Mouse (Mus musculus) midbrain, embryonic 16.5 days (tissue): ENCODE data around the gene Hoxc10. TPM values are rescaled to one million over a fixed set of nuclear protein-coding genes. Genes with fewer than 3 reads are reported as not detected.

Source experiments
- ATAC-seq: fragments of 200-750 bp; cut with Nextera tagmentation; 2 replicates; pipeline ENCODE4 v1.8.0; 2017; ENCODE audit warnings: moderate TSS enrichment
- H3K27ac ChIP-seq: fragments of 300-500 bp; sonication (generic); 2 replicates; pipeline ENCODE4 v1.5.1; 2014; ENCODE audit warnings: mild to moderate bottlenecking, low read length, mixed read lengths
- H3K27me3 ChIP-seq: fragments of 300-500 bp; sonication (generic); 2 replicates; pipeline ENCODE4 v1.6.1; 2014; ENCODE audit warnings: low read depth, low read length, mixed read lengths; ENCODE audit not compliant: control insufficient read depth, insufficient read depth
- H3K36me3 ChIP-seq: fragments of 300-500 bp; sonication (generic); 2 replicates; pipeline ENCODE4 v1.6.1; 2014; ENCODE audit warnings: mild to moderate bottlenecking, low read length, moderate library complexity, mixed read lengths; ENCODE audit not compliant: control insufficient read depth, insufficient read depth
- H3K4me1 ChIP-seq: fragments of 300-500 bp; sonication (generic); 2 replicates; pipeline ENCODE4 v1.6.1; 2014; ENCODE audit warnings: mild to moderate bottlenecking, low read length, mixed read lengths; ENCODE audit not compliant: control insufficient read depth, insufficient read depth
- H3K4me2 ChIP-seq: fragments of 300-500 bp; sonication (generic); 2 replicates; pipeline ENCODE4 v1.6.1; 2014; ENCODE audit warnings: mild to moderate bottlenecking, low read length, mixed read lengths
- H3K4me3 ChIP-seq: fragments of 300-500 bp; sonication (generic); 2 replicates; pipeline ENCODE4 v1.5.1; 2014; ENCODE audit warnings: low read depth, mild to moderate bottlenecking, low read length, moderate library complexity, mixed read lengths
- H3K9ac ChIP-seq: fragments of 300-500 bp; sonication (generic); 2 replicates; pipeline ENCODE4 v1.6.1; 2014; ENCODE audit warnings: low read depth, low read length, mixed read lengths
- H3K9me3 ChIP-seq: fragments of 300-500 bp; sonication (generic); replicated peaks from 2 replicates; pipeline ENCODE4 v1.6.1; 2014; ENCODE audit warnings: mild to moderate bottlenecking, low read length, mixed read lengths; ENCODE audit not compliant: control insufficient read depth, poor library complexity, severe bottlenecking
- WGBS: fragments of 180-500 bp; shearing (Covaris S2); extraction: QIAGEN DNeasy Blood & Tissue Kit; methylation state at CpG from one replicate; pipeline ENCODE4 v1.1.7; 2014; 5-methylcytosine and 5-hydroxymethylcytosine counted together
- polyA plus RNA-seq: library from polyadenylated mRNA; unstranded; fragments of >200 nt; fragmentation: Nextera tagmentation; extraction: Ambion mirVana; gene quantifications from 2 replicates; pipeline ENCODE4 v1.2.1, GENCODE M21; 2015

Gene Hoxc10
- polyA plus RNA-seq, 1 experiment from 2014 or later: not detected

DNA sequence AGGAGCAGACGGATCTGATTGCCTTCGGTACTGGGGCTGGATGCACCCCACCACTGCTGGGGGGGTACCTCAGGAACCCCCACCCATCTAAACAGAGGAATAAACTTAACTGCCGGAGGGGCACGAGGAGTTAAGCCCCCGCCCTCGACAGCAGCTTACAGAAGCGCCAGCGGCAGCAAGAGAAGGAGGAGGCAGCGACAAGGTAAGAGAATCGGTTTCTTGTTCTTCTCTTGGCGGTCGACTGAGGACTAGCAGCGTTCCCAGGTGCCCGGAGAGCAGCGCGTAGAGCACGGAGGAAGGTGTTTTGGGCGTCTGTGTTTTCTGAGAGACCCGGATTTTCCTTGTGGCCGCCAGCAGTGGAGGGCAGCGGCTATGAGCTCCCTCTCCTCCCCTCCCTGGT lies 5.7 kb downstream of the Hoxc10 start:
- no peak overlapping the region for H3K9ac ChIP-seq
- under 1% methylated on average over 21 of the region's 21 CpGs for WGBS
- H3K27ac ChIP-seq: no peak overlapping the region

DNA sequence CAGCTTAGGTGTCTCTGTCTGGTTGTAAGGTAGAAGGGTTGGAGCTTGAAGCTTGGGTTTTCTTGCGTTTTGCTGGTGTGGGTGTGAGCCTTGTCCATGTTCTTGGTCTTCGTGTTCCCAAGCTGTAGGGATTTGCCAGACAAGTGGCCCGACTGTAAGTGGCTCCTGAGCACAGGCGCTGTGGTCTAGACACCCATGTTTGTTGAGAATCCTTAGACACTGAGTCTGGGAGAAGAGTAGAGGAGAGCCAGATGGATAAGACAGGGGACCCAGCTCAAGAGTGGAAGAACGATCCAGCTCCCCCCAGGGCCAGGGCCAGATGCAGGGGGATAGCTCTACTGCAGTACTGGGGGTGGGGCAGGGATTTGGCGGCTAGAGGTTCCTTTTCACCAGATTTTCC lies 6.2 kb downstream of the Hoxc10 start:
- no peak overlapping the region for H3K4me2 ChIP-seq
- H3K4me3 ChIP-seq: no peak overlapping the region
- H3K9me3 ChIP-seq: no peaks in the 10 kb centered on the region
- no peaks in the 10 kb centered on the region for H3K4me1 ChIP-seq
- no peak overlapping the region for H3K27ac ChIP-seq
- H3K36me3 ChIP-seq: no peaks in the 10 kb centered on the region
- peaks cover 87% of the 10 kb centered on the region for H3K27me3 ChIP-seq
- WGBS: under 1% methylated on average over 6 of the region's 6 CpGs
- no peak for ATAC-seq
- no peak overlapping the region for H3K9ac ChIP-seq

More for the DNA sequence above, 5.7 kb downstream of the Hoxc10 start:
- Histone ChIP-seq H3K4me1 (no peaks in the 10 kb centered on the region), H3K4me2 (no peak overlapping the region), H3K4me3 (no peak overlapping the region), H3K9me3 (no peaks in the 10 kb centered on the region), H3K27me3 (peaks cover 88% of the 10 kb centered on the region), H3K36me3 (no peaks in the 10 kb centered on the region)
- no peak for ATAC-seq

DNA sequence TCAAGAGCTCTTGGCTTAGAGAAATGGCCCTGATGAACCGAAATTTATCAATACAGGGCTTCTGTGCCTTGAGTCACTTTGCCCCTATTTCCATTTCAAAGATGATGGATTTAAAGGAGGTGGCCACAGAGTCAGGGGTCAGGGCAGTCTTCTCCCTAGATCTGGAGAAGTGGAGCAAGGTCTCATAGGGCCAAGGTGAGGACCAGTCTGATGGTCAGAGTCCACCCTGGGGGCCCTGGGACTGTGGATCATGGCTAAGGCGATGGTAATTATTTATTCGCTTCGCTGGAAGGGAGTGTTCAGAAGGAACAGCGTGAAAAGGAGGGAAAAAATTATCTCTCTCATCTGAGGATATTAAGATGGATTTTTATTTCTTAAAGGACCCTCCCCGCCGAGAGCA lies 8.4 kb downstream of the Hoxc10 start:
- no peak overlapping the region for H3K4me2 ChIP-seq
- H3K4me1 ChIP-seq: no peaks in the 10 kb centered on the region
- no peak overlapping the region for H3K4me3 ChIP-seq
- no peak for ATAC-seq
- H3K27me3 ChIP-seq: peaks cover 88% of the 10 kb centered on the region
- WGBS: 5% methylated on average over 7 of the region's 7 CpGs
- H3K27ac ChIP-seq: no peak overlapping the region
- H3K9me3 ChIP-seq: no peaks in the 10 kb centered on the region
- H3K36me3 ChIP-seq: no peaks in the 10 kb centered on the region
- no peak overlapping the region for H3K9ac ChIP-seq

DNA sequence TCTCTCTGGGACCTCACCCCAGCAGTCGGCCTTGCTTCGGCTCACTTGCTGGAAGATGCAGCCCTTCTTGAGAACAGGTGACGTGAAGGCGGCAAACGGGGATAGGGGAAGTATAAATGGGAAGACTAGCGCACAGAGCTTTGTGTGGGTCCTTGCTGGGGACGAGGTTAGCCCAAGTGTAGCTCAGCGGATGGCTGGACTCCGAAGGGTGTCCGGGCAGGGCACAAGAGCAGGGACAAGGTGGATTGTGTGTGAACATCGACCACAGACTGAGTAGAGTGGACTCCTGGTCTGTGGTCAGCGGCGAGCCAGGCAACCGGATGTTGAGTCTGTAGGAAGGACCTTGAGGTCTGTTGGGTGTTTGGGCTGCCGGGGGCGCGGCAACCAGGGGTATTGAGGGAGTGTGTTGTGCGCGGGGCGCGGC lies 9.1 kb downstream of the Hoxc10 start:
- H3K9me3 ChIP-seq: no peaks in the 10 kb centered on the region
- H3K4me2 ChIP-seq: no peak overlapping the region
- no peak overlapping the region for H3K27ac ChIP-seq
- ATAC-seq: no peak
- no peak overlapping the region for H3K4me3 ChIP-seq
- WGBS: 1% methylated on average over 21 of the region's 21 CpGs
- H3K27me3 ChIP-seq: peaks cover 87% of the 10 kb centered on the region
- H3K4me1 ChIP-seq: no peaks in the 10 kb centered on the region
- no peaks in the 10 kb centered on the region for H3K36me3 ChIP-seq
- H3K9ac ChIP-seq: no peak overlapping the region

DNA sequence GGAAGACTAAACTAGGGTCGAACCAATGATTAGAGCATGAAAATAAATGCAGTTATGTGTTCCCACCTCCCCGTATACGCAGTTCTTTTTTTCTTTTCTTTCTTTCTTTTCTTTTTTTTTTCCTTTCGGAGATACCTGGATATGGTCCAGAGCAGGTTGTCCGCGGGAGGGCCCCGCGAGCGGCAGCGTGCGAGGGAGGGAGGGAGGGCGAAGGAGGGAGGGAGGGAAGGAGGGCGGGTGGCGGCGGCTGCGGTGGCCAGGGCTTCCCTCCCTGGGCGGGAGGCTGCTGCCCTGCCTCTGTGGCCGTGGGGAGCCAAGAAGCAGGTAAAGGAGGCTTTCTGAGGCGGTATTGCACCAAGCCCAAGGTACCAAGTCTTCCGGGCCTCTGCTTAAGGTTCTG lies 9.6 kb downstream of the Hoxc10 start, which contains the start of gene Hoxc9:
TSS of gene Hoxc9 (plus strand) at position 269 of the 400 bp plus-strand sequence.
- ATAC-seq: no peak
- H3K4me3 ChIP-seq: no peak within 1 kb of the TSS

DNA sequence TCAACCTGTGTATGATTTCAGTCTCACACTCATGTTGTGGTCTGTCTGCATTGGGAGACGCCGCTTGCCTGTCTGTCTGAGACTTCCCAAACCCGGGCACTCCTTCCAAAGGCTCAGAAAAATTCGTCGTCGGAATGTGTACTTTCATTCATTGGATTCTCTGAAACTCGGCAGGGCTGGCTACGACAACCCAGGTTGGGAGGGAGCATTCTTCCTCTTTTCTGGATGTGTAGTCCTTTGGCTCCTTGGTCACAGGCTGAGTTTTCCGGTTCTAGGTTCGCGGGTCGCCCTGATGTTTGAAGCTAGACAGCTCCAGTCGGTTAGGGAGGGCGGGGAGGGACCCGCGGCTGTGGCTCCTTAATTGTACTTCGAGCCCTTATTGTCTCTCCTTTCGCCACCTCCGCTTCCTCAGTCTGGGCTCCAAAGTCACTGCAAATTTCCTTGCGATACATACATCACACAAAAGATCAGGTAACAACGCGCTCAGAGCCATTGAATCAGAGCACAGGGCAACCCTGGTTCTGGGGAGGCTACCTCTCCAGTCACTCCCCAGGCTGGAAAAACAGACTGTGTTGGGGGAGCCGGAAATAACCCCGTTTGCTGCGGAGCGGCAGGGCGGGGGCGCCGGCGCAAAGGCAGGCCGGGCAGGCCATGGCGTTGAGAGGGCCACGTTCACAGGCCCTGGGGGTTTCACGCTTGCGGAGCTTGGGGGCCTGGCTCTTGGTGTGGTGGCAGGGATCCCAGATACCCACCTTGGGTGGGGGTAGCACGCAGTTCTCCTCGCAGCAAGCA lies 10.2 kb downstream of the Hoxc10 start:
- H3K9ac ChIP-seq: no peak overlapping the region
- no peaks in the 10 kb centered on the region for H3K36me3 ChIP-seq
- no peaks in the 10 kb centered on the region for H3K9me3 ChIP-seq
- no peak for ATAC-seq
- peaks cover 80% of the 10 kb centered on the region for H3K27me3 ChIP-seq
- peaks cover 1% of the 10 kb centered on the region; the same call in 1 of the 2 replicates for H3K4me1 ChIP-seq
- no peak overlapping the region; the same call in 1 of the 2 replicates for H3K4me2 ChIP-seq
- WGBS: under 1% methylated on average over 37 of the region's 37 CpGs
- no peak overlapping the region for H3K4me3 ChIP-seq
- H3K27ac ChIP-seq: no peak overlapping the region

More for the DNA sequence above, 9.6 kb downstream of the Hoxc10 start, which contains the start of gene Hoxc9:
- Histone ChIP-seq H3K4me1 (no peaks in the 10 kb centered on the region), H3K9ac (no peak within 1 kb of the TSS), H3K27ac (no peak within 1 kb of the TSS), H3K36me3 (no peaks in the 10 kb centered on the region), H3K9me3 (no peaks in the 10 kb centered on the region), H3K4me2 (no peak within 1 kb of the TSS; the same call in 1 of the 2 replicates), H3K27me3 (peaks cover 84% of the 10 kb centered on the region)
- WGBS: under 1% methylated on average over 20 of the region's 20 CpGs

DNA sequence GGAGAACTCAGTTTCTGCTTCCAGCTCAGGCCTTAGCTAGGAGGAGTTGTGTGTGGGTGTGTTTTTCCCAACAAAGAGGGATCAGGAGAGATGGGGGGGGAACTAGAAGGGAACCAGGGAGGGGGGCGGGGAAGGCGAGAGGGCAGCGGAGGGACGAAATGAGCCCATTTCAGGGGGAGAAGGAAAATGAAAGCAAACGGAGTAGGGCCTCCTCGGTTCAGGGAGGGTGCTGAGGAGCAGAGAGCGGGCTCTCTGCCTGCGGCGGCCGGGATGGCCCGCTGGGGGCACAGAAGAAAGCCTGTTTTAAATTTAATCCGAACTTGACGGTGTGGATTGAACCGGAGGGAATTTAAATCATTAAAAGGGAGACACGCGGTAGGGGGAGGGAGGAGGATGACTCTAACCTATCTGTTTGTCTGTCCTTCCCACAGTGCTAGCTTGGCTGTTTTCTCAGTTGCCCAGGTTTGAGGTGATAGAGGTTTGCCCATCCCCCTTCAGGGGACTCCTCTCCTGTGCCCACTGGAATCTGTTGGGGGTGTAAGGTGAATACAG lies 10.9 kb downstream of the Hoxc10 start:
- 0% methylated on average over 16 of the region's 16 CpGs for WGBS
- no peak for ATAC-seq
- Histone ChIP-seq H3K9me3 (no peaks in the 10 kb centered on the region), H3K27ac (no peak overlapping the region), H3K4me2 (no peak overlapping the region; the same call in 1 of the 2 replicates), H3K36me3 (no peaks in the 10 kb centered on the region), H3K9ac (no peak overlapping the region), H3K4me1 (peaks cover 2% of the 10 kb centered on the region; the same call in 1 of the 2 replicates), H3K27me3 (peaks cover 80% of the 10 kb centered on the region), H3K4me3 (no peak overlapping the region)

DNA sequence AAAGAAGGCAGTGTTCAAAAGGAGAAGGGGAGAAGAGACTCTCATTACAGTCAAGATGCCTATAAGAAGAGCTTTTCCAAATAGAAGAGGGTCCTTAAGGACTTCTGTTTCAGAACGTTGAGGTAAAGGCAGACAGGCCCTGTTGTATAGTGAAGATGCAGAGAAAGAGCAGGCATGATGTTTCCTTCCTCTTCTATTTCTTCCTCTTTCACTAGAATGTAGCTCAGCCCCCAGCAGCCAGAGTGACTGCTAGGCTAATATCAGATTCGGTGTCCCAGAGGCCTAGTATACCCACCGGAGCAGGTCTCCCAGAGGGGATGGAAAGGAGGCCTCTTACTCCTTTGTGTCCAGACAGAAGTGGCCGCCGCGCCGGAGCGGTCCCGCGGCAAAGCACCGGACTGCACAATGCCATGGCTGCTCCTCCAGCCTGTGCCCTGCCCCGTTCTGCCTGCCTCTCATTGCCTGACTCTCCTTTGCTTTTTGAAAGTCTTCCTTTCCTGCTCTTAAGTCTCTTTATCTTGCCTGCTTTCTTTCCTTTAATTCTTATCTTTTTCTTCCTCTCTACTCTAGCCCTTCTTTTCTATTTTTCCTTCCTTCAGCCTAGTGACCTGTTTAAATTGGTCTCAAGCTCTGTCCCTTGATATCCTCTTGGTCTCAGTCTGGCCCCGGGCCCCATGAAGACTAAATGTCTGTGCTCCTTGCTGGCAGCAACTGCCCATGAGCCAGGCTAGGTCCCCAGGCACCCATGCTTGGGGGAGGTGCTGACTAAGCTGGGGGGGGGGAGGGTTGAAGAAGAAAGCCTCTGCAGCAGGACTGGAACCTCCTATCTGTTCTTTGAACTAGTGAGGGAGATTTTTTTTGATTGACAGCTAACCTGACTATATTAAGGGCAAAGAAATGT lies 12.3 kb downstream of the Hoxc10 start:
- ATAC-seq: no peak
- H3K27ac ChIP-seq: no peak overlapping the region
- no peak overlapping the region for H3K9ac ChIP-seq
- WGBS: 0% methylated on average over 13 of the region's 13 CpGs
- H3K4me1 ChIP-seq: peaks cover 2% of the 10 kb centered on the region; the same call in 1 of the 2 replicates
- peaks cover 78% of the 10 kb centered on the region for H3K27me3 ChIP-seq
- no peaks in the 10 kb centered on the region for H3K9me3 ChIP-seq
- no peaks in the 10 kb centered on the region for H3K36me3 ChIP-seq
- no peak overlapping the region for H3K4me2 ChIP-seq
- no peak overlapping the region for H3K4me3 ChIP-seq
